Mouse (Mus musculus): ENCODE data around the gene 4933417A18Rik. TPM values are rescaled to one million over a fixed set of nuclear protein-coding genes. Genes with fewer than 3 reads are reported as not detected.
"Not testable (repeated sequence)": the region's sequence is repeated elsewhere in the genome, so short reads cannot be mapped to it uniquely, and the experiment has no call there.

The 4933417A18Rik gene
- polyA plus RNA-seq, 1 experiment from 2014 or later: not detected

DNA sequence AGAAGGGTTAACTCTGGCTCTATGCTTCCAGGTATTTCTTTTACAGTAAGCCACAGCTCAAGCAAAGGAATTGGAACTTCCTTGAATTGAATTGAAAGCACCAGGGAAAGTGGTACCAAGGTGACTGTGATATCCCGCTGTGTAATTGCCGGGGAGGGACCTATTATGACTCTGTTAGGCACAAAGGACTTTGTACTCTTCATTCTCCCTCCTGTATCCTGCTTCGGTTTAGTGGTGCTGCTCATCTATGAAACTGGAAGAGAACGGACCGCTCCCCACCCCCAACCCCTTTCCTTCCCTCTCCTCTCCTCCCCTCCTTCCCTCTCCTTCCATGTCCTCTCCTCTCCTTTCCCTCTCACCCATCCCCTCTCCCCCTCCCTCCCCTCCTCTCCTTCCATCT is 40.7 kb downstream of the 4933417A18Rik start:
- Histone ChIP-seq H3K4me3 (replicated peaks; ENCODE audit: low read depth, low read length) (peak overlapping the region; percentile 32), H3K9ac (replicated peaks; ENCODE audit: low read length) (no peak overlapping the region), H3K27ac (replicated peaks; ENCODE audit: low read depth, low read length) (no peak overlapping the region), H3K36me3 (ENCODE audit: control insufficient read depth, insufficient read depth, low read length) (no peaks in the 10 kb centered on the region), H3K4me2 (ENCODE audit: low read length) (peak overlapping the region; percentile 63), H3K9me3 (ENCODE audit: control insufficient read depth, low read length) (no peaks in the 10 kb centered on the region), H3K27me3 (ENCODE audit: control insufficient read depth, insufficient read depth, low read length) (peaks cover 8% of the 10 kb centered on the region; the same call in 1 of the 2 replicates), H3K4me1 (ENCODE audit: control insufficient read depth, insufficient read depth, low read length) (0 out of 2 replicates have a peak, but pooled peaks cover 3% of the 10 kb centered on the region)
- ATAC-seq (ENCODE audit: low FRiP score, low TSS enrichment): no peak
- 15% methylated on average over 5 of the region's 5 CpGs for WGBS
- no peak for DNase-seq

DNA sequence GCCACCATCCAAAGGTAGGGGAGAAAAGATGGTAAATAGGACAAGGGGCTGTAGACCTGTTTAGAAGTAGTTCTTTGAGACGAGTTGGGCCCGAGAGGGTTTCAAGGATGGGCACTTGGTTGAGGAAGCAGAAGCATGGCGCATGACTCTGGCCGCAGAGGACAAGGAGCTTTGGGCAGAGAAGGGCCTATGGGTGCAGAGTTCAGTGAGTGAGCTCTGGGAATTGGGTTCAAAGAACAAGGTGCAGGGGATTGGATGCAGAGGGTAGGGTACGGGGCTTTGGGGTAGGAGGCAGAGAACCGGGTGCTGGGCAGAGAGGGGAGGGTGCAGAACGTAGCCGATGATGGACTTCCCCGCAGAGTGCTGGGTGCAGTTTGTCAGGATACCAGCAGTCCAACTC is 41.4 kb downstream of the 4933417A18Rik start:
- H3K4me1 ChIP-seq (ENCODE audit: control insufficient read depth, insufficient read depth, low read length); H3K9ac ChIP-seq (replicated peaks; ENCODE audit: low read length); H3K27ac ChIP-seq (replicated peaks; ENCODE audit: low read depth, low read length); H3K36me3 ChIP-seq (ENCODE audit: control insufficient read depth, insufficient read depth, low read length); H3K4me3 ChIP-seq (replicated peaks; ENCODE audit: low read depth, low read length); H3K9me3 ChIP-seq (ENCODE audit: control insufficient read depth, low read length); ATAC-seq (ENCODE audit: low FRiP score, low TSS enrichment); DNase-seq; H3K27me3 ChIP-seq (ENCODE audit: control insufficient read depth, insufficient read depth, low read length); H3K4me2 ChIP-seq (ENCODE audit: low read length): not testable (repeated sequence)
- 81% methylated on average over 9 of the region's 9 CpGs for WGBS

GRCm38 (mm10) chr13:34972456-34972855 is 48.2 kb downstream of the 4933417A18Rik start:
- not testable (repeated sequence) for H3K9ac ChIP-seq (replicated peaks; ENCODE audit: low read length); H3K27me3 ChIP-seq (ENCODE audit: control insufficient read depth, insufficient read depth, low read length); H3K4me2 ChIP-seq (ENCODE audit: low read length); H3K4me1 ChIP-seq (ENCODE audit: control insufficient read depth, insufficient read depth, low read length); H3K4me3 ChIP-seq (replicated peaks; ENCODE audit: low read depth, low read length); DNase-seq; H3K27ac ChIP-seq (replicated peaks; ENCODE audit: low read depth, low read length); ATAC-seq (ENCODE audit: low FRiP score, low TSS enrichment); H3K9me3 ChIP-seq (ENCODE audit: control insufficient read depth, low read length)
- peaks cover 11% of the 10 kb centered on the region; the same call in 1 of the 2 replicates for H3K36me3 ChIP-seq (ENCODE audit: control insufficient read depth, insufficient read depth, low read length)

- Histone ChIP-seq H3K9me3 (ENCODE audit: control insufficient read depth, low read length) (no peaks in the 10 kb centered on the region), H3K4me1 (ENCODE audit: control insufficient read depth, insufficient read depth, low read length) (no peaks in the 10 kb centered on the region), H3K9ac (replicated peaks; ENCODE audit: low read length) (no peak overlapping the region), H3K27ac (replicated peaks; ENCODE audit: low read depth, low read length) (no peak overlapping the region), H3K36me3 (ENCODE audit: control insufficient read depth, insufficient read depth, low read length) (peaks cover 18% of the 10 kb centered on the region), H3K4me2 (ENCODE audit: low read length) (no peak overlapping the region), H3K27me3 (ENCODE audit: control insufficient read depth, insufficient read depth, low read length) (no peaks in the 10 kb centered on the region), H3K4me3 (replicated peaks; ENCODE audit: low read depth, low read length) (no peak overlapping the region)
- ATAC-seq (ENCODE audit: low FRiP score, low TSS enrichment): no peak
- WGBS: 56% methylated on average over 1 of the region's 1 CpGs
- peak; percentile 39 for DNase-seq
Measured at GRCm38 (mm10) chr13:34973149-34973548, 48.9 kb downstream of the 4933417A18Rik start.

DNA sequence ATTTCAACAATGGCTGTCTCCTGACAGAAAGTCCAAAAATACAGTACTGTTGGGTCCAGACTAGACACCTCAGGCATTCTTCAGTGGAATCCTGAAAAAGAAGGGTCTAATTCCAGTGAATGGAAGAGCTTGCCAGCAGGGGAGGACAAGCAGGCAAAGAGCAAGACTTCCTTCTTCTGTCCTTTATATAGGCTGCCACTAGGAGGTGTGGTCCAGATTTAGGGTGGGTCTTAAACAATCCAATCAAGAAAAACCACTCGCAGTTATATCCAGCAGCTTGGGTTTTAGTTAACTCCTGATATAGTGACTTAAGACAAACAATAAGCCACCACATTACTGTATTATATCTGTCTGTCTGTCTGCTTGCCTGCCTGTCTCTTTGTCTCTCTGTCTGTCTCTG is 49.6 kb downstream of the 4933417A18Rik start:
- Histone ChIP-seq H3K4me2 (ENCODE audit: low read length) (no peak overlapping the region), H3K27me3 (ENCODE audit: control insufficient read depth, insufficient read depth, low read length) (no peaks in the 10 kb centered on the region), H3K4me3 (replicated peaks; ENCODE audit: low read depth, low read length) (no peak overlapping the region), H3K9me3 (ENCODE audit: control insufficient read depth, low read length) (no peaks in the 10 kb centered on the region), H3K36me3 (ENCODE audit: control insufficient read depth, insufficient read depth, low read length) (peaks cover 24% of the 10 kb centered on the region), H3K9ac (replicated peaks; ENCODE audit: low read length) (no peak overlapping the region), H3K4me1 (ENCODE audit: control insufficient read depth, insufficient read depth, low read length) (no peaks in the 10 kb centered on the region), H3K27ac (replicated peaks; ENCODE audit: low read depth, low read length) (no peak overlapping the region)
- no peak for ATAC-seq (ENCODE audit: low FRiP score, low TSS enrichment)
- WGBS: 57% methylated on average over 1 of the region's 1 CpGs
- no peak for DNase-seq

- Histone ChIP-seq H3K4me2 (ENCODE audit: low read length) (no peak overlapping the region), H3K27ac (replicated peaks; ENCODE audit: low read depth, low read length) (no peak overlapping the region), H3K4me1 (ENCODE audit: control insufficient read depth, insufficient read depth, low read length) (no peaks in the 10 kb centered on the region), H3K4me3 (replicated peaks; ENCODE audit: low read depth, low read length) (no peak overlapping the region), H3K27me3 (ENCODE audit: control insufficient read depth, insufficient read depth, low read length) (no peaks in the 10 kb centered on the region), H3K9ac (replicated peaks; ENCODE audit: low read length) (no peak overlapping the region), H3K9me3 (ENCODE audit: control insufficient read depth, low read length) (no peaks in the 10 kb centered on the region), H3K36me3 (ENCODE audit: control insufficient read depth, insufficient read depth, low read length) (peaks cover 40% of the 10 kb centered on the region)
- ATAC-seq (ENCODE audit: low FRiP score, low TSS enrichment) (no peak), DNase-seq (no peak)
- 97% methylated on average over 4 of the region's 4 CpGs for WGBS
Measured at GRCm38 (mm10) chr13:34976116-34976515, 51.9 kb downstream of the 4933417A18Rik start.

DNA sequence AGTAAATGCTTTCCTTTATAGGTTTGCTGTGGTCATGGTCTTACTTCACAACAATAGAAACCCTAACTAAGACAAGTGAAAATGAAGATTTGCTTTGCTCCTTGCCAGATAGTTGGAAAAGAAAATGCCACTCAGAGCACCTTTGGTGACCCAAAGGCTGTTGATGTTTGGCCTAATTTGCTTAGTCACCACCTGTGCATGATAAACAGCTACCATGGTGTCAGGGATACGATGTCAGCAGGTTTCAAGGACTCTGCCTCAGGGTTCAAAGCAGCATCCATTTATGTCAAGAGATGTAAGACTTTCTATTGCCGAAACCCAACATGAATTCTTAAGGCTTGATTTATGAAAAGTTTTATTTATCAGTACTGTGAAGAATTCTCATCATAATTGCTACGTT is 53.2 kb downstream of the 4933417A18Rik start:
- WGBS: 96% methylated on average over 3 of the region's 3 CpGs
- Histone ChIP-seq H3K36me3 (ENCODE audit: control insufficient read depth, insufficient read depth, low read length) (peaks cover 46% of the 10 kb centered on the region), H3K27ac (replicated peaks; ENCODE audit: low read depth, low read length) (no peak overlapping the region), H3K4me3 (replicated peaks; ENCODE audit: low read depth, low read length) (no peak overlapping the region), H3K9ac (replicated peaks; ENCODE audit: low read length) (no peak overlapping the region), H3K27me3 (ENCODE audit: control insufficient read depth, insufficient read depth, low read length) (no peaks in the 10 kb centered on the region), H3K9me3 (ENCODE audit: control insufficient read depth, low read length) (no peaks in the 10 kb centered on the region), H3K4me1 (ENCODE audit: control insufficient read depth, insufficient read depth, low read length) (no peaks in the 10 kb centered on the region), H3K4me2 (ENCODE audit: low read length) (no peak overlapping the region)
- DNase-seq (no peak), ATAC-seq (ENCODE audit: low FRiP score, low TSS enrichment) (no peak)

GRCm38 (mm10) chr13:34978635-34979034 is 54.4 kb downstream of the 4933417A18Rik start:
- H3K4me3 ChIP-seq (replicated peaks; ENCODE audit: low read depth, low read length); H3K4me1 ChIP-seq (ENCODE audit: control insufficient read depth, insufficient read depth, low read length); H3K9me3 ChIP-seq (ENCODE audit: control insufficient read depth, low read length); H3K4me2 ChIP-seq (ENCODE audit: low read length); H3K27me3 ChIP-seq (ENCODE audit: control insufficient read depth, insufficient read depth, low read length); DNase-seq; H3K9ac ChIP-seq (replicated peaks; ENCODE audit: low read length); H3K27ac ChIP-seq (replicated peaks; ENCODE audit: low read depth, low read length); ATAC-seq (ENCODE audit: low FRiP score, low TSS enrichment): not testable (repeated sequence)
- WGBS: 69% methylated on average over 5 of the region's 5 CpGs
- H3K36me3 ChIP-seq (ENCODE audit: control insufficient read depth, insufficient read depth, low read length): peaks cover 46% of the 10 kb centered on the region

DNA sequence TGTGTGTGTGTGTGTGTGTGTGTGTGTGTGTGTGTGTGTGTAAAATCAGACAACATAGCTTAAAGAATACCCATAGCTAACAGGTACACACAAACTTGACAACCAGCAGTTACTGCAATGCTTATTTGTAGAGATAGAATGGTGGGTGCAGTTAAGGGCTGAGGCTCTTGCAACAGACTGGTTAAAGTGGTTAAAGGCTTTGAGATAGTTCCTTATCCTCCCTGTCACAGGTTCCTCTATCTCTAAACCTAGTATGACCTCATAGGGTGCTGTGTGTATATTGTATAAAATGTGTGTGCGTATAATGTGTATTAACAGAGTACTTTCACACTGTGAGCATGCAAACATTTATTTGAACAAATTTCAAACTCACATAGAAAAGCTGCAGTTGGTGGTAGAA is 59.3 kb downstream of the 4933417A18Rik start:
- H3K4me2 ChIP-seq (ENCODE audit: low read length); H3K27me3 ChIP-seq (ENCODE audit: control insufficient read depth, insufficient read depth, low read length); H3K4me3 ChIP-seq (replicated peaks; ENCODE audit: low read depth, low read length); ATAC-seq (ENCODE audit: low FRiP score, low TSS enrichment); H3K4me1 ChIP-seq (ENCODE audit: control insufficient read depth, insufficient read depth, low read length); DNase-seq; H3K27ac ChIP-seq (replicated peaks; ENCODE audit: low read depth, low read length); H3K9me3 ChIP-seq (ENCODE audit: control insufficient read depth, low read length); H3K9ac ChIP-seq (replicated peaks; ENCODE audit: low read length): not testable (repeated sequence)
- H3K36me3 ChIP-seq (ENCODE audit: control insufficient read depth, insufficient read depth, low read length): peaks cover 61% of the 10 kb centered on the region
- 100% methylated on average over 1 of the region's 1 CpGs for WGBS

Data from midbrain, embryonic 14.5 days (tissue).